Mouse (Mus musculus) cerebellum, adult 2 months (tissue): ENCODE measurements around the gene Pknox2. TPM values are rescaled to one million over a fixed set of nuclear protein-coding genes. Genes with fewer than 3 reads are reported as not detected.

Experiments
- DNase-seq, 2 experiments: peaks; one replicate each; pipeline ENCODE4 v3.0.0; 2021
- H3K27ac ChIP-seq: fragments of 200-500 bp; 2 replicates; pipeline ENCODE4 v1.5.1; 2012; ENCODE audit warnings: low read length, control low read depth, inconsistent platforms; ENCODE audit not compliant: insufficient read depth
- H3K27me3 ChIP-seq: fragments of 200-500 bp; 2 replicates; pipeline ENCODE4 v1.6.1; 2012; ENCODE audit warnings: inconsistent platforms, mild to moderate bottlenecking, low read length, moderate library complexity; ENCODE audit not compliant: control insufficient read depth, insufficient read depth
- H3K4me1 ChIP-seq: fragments of 200-500 bp; 2 replicates; pipeline ENCODE4 v1.6.1; 2011; ENCODE audit warnings: low read length; ENCODE audit not compliant: control insufficient read depth, insufficient read depth
- H3K4me3 ChIP-seq: fragments of 200-500 bp; replicated peaks from 2 replicates; pipeline ENCODE3; 2011; ENCODE audit warnings: mild to moderate bottlenecking, low read depth, low read length, control low read depth; ENCODE audit not compliant: insufficient read depth
- CTCF ChIP-seq: fragments of 200-500 bp; IDR thresholded peaks from 2 replicates; pipeline ENCODE4 v1.5.1; 2011; ENCODE audit warnings: low read depth, mild to moderate bottlenecking, control low read depth, low read length, moderate library complexity, borderline replicate concordance; ENCODE audit not compliant: insufficient read depth
- POLR2A ChIP-seq: fragments of 200-500 bp; IDR thresholded peaks from 2 replicates; pipeline ENCODE4 v1.6.1; 2011; ENCODE audit warnings: low read length, control low read depth, borderline replicate concordance; ENCODE audit not compliant: insufficient read depth
- WGBS: fragments of 180-500 bp; shearing (Covaris S2); methylation state at CpG from one replicate; pipeline ENCODE4 v1.1.7; 2018; 5-methylcytosine and 5-hydroxymethylcytosine counted together
- polyA plus RNA-seq: library from polyadenylated mRNA; depleted of rRNA; stranded (reverse); fragments of >200 nt; gene quantifications from 2 replicates; pipeline ENCODE4 v1.2.3, GENCODE M21; 2012

The Pknox2 gene
- polyA plus RNA-seq, 1 experiment: 23.4 TPM

DNA sequence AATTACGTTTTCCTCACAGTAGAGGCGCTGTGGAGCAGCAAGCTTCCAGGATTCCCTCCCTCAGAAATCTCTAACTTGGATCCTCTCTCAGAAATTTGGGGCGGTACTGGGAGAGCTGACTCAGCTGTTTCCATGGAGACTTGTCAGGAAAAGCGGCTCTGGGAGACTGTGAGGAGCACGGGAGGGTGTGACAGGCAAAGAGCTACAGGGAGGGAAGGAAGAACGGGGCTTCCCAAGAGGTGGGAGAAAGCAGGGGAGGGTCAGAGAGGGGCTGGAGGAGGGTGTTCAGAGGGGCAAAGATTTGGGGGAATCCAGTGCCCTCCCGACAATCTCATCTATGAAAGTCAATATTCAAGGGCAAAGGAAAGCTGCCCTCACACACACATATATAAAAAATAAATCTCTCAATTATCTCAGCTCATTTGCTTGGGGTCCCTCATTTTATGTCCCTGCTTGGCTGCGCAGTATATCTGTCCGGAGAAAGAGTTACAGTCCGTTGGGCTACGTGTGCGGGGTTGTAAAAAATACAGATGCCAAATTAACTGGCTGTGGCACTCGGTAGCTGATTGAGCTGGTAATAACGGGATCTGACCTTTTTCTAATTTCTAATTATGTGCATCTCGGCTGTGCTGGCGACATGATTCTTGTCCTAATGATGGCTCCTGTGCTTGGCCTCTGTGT, 213.3 kb downstream of the Pknox2 start:
- TF ChIP-seq CTCF: peak; percentile 52; the same call in 1 of the 2 replicates
- TF ChIP-seq POLR2A: no peak
- no peak overlapping the region for H3K27ac ChIP-seq
- peak; percentile 65 to 73 for DNase-seq
- H3K4me1 ChIP-seq: 0 out of 2 replicates have a peak, but pooled peaks cover 2% of the 10 kb centered on the region
- no peaks in the 10 kb centered on the region for H3K27me3 ChIP-seq
- WGBS: 37% methylated on average over 16 of the region's 16 CpGs
- no peak overlapping the region for H3K4me3 ChIP-seq

DNA sequence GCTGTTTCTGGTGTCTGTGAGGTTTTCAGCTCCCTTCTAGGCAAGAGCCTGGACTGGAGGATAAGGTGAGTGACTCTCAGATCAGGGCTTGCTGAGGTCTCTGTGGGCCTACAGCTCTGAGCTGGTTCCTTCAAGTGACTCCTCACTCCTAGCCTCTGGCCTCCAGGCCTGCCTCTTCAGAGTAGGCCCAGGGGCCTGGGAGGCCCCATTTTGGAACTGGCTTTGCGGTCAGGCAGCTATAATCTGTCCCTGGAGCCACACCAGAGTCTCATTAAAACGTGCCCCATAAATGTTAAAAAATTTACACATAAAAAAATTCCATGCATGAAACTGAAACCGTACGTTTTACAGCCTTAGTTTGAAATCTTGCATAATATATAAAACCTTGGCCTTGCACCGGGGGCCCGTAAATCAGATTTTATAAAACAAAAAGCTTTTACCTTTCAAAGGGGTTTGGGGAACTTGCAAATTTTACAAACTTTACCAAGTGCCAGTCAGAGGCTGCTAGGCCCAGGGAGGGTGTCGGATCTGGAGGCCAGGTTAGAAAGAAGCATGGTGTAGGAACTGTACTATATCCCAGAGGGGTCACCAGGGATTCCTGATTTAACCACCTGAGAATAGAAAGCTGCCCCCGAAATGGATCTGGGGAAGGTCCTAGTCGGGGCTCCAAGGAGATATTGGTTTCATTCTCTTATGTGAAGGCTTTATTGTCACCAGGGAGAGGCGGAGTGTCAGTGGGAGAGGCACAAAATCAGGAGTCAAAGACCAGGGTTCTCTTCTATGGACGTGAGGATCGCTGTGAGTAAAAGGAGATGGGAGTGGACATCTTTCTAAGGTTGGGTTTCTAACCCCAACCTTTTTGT, 214.0 kb downstream of the Pknox2 start:
- Histone ChIP-seq H3K4me1 (no peaks in the 10 kb centered on the region), H3K27me3 (no peaks in the 10 kb centered on the region), H3K4me3 (no peak overlapping the region), H3K27ac (no peak overlapping the region)
- 84% methylated on average over 12 of the region's 12 CpGs for WGBS
- DNase-seq: no peak
- TF ChIP-seq POLR2A: no peak
- no peak for TF ChIP-seq CTCF

DNA sequence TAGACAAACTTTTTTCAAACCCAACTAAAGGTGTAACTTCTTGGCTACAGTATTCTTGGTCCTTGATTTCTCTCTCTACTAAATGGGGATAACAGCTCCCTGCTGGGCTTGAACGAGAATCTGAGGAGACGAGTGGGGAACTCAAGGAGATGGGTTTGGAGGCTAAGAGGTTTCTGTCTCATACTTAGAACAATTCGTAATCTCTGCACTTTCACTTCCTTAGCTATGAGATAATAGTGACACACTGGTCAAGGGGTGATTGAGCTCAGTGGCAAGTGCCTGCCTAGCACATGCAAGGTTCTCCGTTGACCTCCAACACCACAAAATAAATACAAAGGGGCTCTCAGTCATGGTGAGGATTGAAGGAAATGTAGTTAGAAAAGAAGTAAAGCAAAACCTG, 215.6 kb downstream of the Pknox2 start:
- Histone ChIP-seq H3K27ac (no peak overlapping the region), H3K4me1 (no peaks in the 10 kb centered on the region), H3K27me3 (no peaks in the 10 kb centered on the region), H3K4me3 (no peak overlapping the region)
- WGBS: 78% methylated on average over 4 of the region's 4 CpGs
- TF ChIP-seq POLR2A: no peak
- TF ChIP-seq CTCF: no peak
- no peak for DNase-seq

DNA sequence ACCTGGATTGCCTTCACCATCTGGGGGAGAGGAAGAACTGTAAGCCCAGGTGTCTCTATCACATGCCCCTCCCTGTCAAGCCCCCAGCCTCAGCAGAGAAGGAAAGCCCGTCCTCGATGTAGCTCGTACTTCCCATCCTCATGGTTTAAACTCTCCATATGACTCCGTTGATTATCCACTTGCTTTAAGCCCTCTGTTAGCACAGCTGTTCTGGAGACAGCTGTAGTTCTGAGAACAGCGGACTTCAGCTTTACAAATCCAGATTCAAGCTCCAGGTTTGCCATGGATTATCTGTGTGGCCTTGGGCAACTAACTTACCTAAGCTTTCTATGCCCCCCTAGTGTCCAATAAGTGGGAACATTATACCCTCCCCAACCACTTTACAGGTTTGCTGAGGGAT, 223.5 kb downstream of the Pknox2 start:
- H3K27me3 ChIP-seq: no peaks in the 10 kb centered on the region
- DNase-seq: no peak
- H3K4me1 ChIP-seq: no peaks in the 10 kb centered on the region
- 83% methylated on average over 5 of the region's 5 CpGs for WGBS
- H3K27ac ChIP-seq: no peak overlapping the region
- no peak for TF ChIP-seq POLR2A
- TF ChIP-seq CTCF: no peak
- H3K4me3 ChIP-seq: no peak overlapping the region

DNA sequence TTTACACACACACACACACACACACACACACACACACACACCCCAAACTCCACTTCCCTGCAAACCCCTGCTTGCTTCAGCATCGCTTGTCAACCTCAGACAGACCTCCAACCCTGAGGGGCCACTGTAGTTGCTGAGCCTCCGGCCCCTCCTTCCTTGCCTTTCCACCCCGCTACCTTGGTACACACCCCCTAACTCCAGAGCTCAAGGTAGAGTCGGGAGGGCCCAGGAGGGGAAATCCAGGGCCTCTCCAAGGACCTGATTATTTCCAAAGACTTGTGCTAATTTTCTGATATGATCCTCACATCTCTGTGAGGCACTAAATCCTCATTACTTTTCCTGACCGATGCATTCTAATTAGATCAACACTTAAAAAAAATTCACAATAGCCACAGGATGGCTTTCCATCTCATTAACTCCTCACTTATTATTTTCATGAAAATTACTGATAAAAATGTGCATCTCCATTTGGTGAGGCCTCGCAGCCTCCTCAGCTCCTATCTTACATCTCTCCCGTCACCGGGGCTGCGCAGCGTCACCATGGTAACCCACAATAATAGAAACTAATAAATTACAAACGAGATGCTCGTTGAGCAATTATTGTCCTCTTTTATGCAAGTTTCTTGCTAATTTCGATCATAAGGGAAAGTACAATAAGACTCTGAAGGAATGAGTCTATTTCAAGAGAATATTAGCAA, 225.3 kb downstream of the Pknox2 start:
- no peak for TF ChIP-seq CTCF
- no peak for TF ChIP-seq POLR2A
- Histone ChIP-seq H3K4me3 (no peak overlapping the region), H3K4me1 (no peaks in the 10 kb centered on the region), H3K27me3 (no peaks in the 10 kb centered on the region), H3K27ac (no peak overlapping the region)
- WGBS: 65% methylated on average over 13 of the region's 13 CpGs
- DNase-seq: no peak

DNA sequence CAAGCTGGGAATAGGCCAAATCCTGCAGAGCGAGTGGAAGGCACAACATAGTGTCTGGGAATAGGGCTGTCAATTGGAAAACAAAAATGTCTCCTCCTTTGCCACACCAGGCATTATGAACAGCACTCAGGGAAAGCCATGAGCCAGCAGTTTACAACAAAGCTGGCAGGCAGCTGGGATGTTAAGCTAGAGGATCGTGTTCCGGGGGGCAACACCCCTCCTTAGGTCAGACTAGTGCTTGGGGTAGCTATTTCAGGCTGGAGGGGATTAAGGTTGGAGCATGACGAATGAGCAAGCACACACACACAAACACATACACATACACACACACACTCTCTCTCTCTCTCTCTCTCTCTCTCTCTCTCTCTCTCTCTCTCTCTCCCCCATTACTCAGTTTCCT, 227.7 kb downstream of the Pknox2 start:
- TF ChIP-seq POLR2A: no peak
- TF ChIP-seq CTCF: no peak
- no peak overlapping the region for H3K4me3 ChIP-seq
- WGBS: 31% methylated on average over 4 of the region's 4 CpGs
- no peaks in the 10 kb centered on the region for H3K27me3 ChIP-seq
- H3K27ac ChIP-seq: no peak overlapping the region
- H3K4me1 ChIP-seq: no peaks in the 10 kb centered on the region
- DNase-seq: no peak

DNA sequence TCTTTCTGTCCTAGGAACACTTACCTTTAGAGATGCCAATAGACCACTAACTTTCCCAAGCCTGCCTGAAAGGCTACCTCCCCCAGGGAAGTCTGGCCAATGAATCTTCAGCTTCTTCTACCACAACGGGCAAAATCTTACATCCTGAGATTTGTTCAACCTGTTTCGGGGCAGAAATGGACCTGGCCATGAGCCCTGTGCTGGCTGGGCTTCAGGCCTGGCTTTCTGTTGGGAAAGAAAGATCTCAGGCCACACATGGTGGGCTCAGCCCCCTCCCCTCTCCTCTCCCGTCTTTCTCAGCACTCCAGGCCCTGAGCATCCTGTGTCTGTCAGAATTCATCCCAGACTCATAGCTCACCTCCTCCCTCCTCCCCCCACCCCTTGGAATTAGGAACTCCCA, 228.6 kb downstream of the Pknox2 start:
- WGBS: 17% methylated on average over 3 of the region's 3 CpGs

DNA sequence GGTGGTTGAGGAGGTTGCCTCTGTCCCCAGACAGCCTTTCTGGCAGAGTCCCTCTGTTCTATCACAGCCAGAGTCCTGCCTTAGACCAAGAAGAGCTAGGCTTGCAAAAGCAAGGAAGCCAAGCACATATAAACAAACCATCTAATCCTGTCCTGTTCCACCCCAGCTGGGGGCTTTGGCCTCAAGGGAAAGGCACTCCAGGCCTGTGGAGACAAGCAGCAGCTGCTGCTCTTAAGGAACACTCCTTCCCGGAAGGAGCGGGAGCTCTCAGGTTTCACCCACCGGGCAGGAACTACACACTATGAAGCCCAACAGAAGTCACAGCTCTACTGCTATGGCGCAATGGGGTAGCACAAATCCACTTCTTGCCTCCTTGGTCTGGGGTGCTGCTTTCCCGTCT, 230.3 kb downstream of the Pknox2 start:
- 85% methylated on average over 5 of the region's 5 CpGs for WGBS

More for the DNA sequence above, 228.6 kb downstream of the Pknox2 start:
- no peak for DNase-seq
- H3K27me3 ChIP-seq: no peaks in the 10 kb centered on the region
- H3K4me1 ChIP-seq: no peaks in the 10 kb centered on the region
- TF ChIP-seq POLR2A (no peak), CTCF (no peak)
- no peak overlapping the region for H3K27ac ChIP-seq
- H3K4me3 ChIP-seq: no peak overlapping the region

More for the DNA sequence above, 230.3 kb downstream of the Pknox2 start:
- Histone ChIP-seq H3K27ac (no peak overlapping the region), H3K4me1 (no peaks in the 10 kb centered on the region), H3K27me3 (no peaks in the 10 kb centered on the region), H3K4me3 (no peak overlapping the region)
- no peak for DNase-seq
- no peak for TF ChIP-seq CTCF
- no peak for TF ChIP-seq POLR2A
